Mouse (Mus musculus) gonadal fat pad, adult 2 months (tissue): Measurements from ENCODE around the gene Rbbp4. TPM values are rescaled to one million over a fixed set of nuclear protein-coding genes. Genes with fewer than 3 reads are reported as not detected.

Experiments
- polyA plus RNA-seq: library from polyadenylated mRNA; depleted of rRNA; stranded (reverse); fragments of >200 nt; gene quantifications from 2 replicates; pipeline ENCODE4 v1.2.3, GENCODE M21; 2012; rRNA removed

The Rbbp4 gene
- polyA plus RNA-seq, 1 experiment = 36.1 TPM

Other genes starting within 250 kb of the Rbbp4 start
- 1.8 and 3.1 TPM in 2 replicates for gene Tmem54, start 229.8 kb downstream of the Rbbp4 start, polyA plus RNA-seq
- 2.8 and 4.2 TPM in 2 replicates for gene Hpca, start 213.3 kb downstream of the Rbbp4 start, polyA plus RNA-seq
- gene Fndc5, start 198.4 kb downstream of the Rbbp4 start, polyA plus RNA-seq = 1.5 and 2.1 TPM in 2 replicates
- gene S100pbp, start 145.6 kb downstream of the Rbbp4 start, polyA plus RNA-seq = 14.7 and 18.9 TPM in 2 replicates
- gene Yars, start 145.6 kb downstream of the Rbbp4 start, polyA plus RNA-seq = 23.4 and 25.4 TPM in 2 replicates
- 20.6 and 26.5 TPM in 2 replicates for gene C77080, start 74.0 kb downstream of the Rbbp4 start, polyA plus RNA-seq
- 1.4 and 2.0 TPM in 2 replicates for gene Sync, start 47.8 kb downstream of the Rbbp4 start, polyA plus RNA-seq
- 27.3 and 31.3 TPM in 2 replicates for gene Zbtb8os, start 325 bp upstream of the Rbbp4 start, polyA plus RNA-seq
- 12.9 and 14.1 TPM in 2 replicates for gene Zbtb8a, start 42.7 kb upstream of the Rbbp4 start, polyA plus RNA-seq
- 1.3 and 1.6 TPM in 2 replicates for gene Zbtb8b, start 105.5 kb upstream of the Rbbp4 start, polyA plus RNA-seq
- 22.3 and 27.9 TPM in 2 replicates for gene Bsdc1, start 126.2 kb upstream of the Rbbp4 start, polyA plus RNA-seq
- gene Tssk3, start 155.7 kb upstream of the Rbbp4 start, polyA plus RNA-seq = 0.72 and 2.5 TPM in 2 replicates
- gene Fam229a, start 155.8 kb upstream of the Rbbp4 start, polyA plus RNA-seq = 4.8 and 7.1 TPM in 2 replicates
- 29.9 and 48.8 TPM in 2 replicates for gene Marcksl1, start 178.2 kb upstream of the Rbbp4 start, polyA plus RNA-seq
- 50.9 and 79.7 TPM in 2 replicates for gene Hdac1, start 207.3 kb upstream of the Rbbp4 start, polyA plus RNA-seq
- 3.0 and 3.2 TPM in 2 replicates for gene Lck, start 238.3 kb upstream of the Rbbp4 start, polyA plus RNA-seq
- gene Fam167b, start 243.2 kb upstream of the Rbbp4 start, polyA plus RNA-seq = 4.0 and 4.6 TPM in 2 replicates